Mouse (Mus musculus) ES-Bruce4 (cell line): ENCODE data around the gene Tmem182.

Experiments used
- CTCF ChIP-seq: IDR thresholded peaks from one replicate; pipeline ENCODE4 v1.8.1; 2011; ENCODE audit warnings: low read depth, low read length
- EP300 ChIP-seq: IDR thresholded peaks from 2 replicates; pipeline ENCODE4 v1.6.1; 2011; ENCODE audit warnings: low read depth, low read length; ENCODE audit not compliant: insufficient read depth
- POLR2A ChIP-seq: IDR thresholded peaks from one replicate; pipeline ENCODE4 v1.8.1; 2011; ENCODE audit warnings: low read length; ENCODE audit not compliant: insufficient read depth

GRCm38 (mm10) chr1:40805351-40805750 lies at the start of gene Tmem182:
- TF ChIP-seq CTCF (no peak), POLR2A (no peak), EP300 (no peak)
